Mouse (Mus musculus): Measurements from ENCODE around the gene Dnal1. TPM values are rescaled to one million over a fixed set of nuclear protein-coding genes. Genes with fewer than 3 reads are reported as not detected.

Gene Dnal1
- 0.73 TPM for polyA plus RNA-seq (2017; shearing (Covaris generic))

GRCm38 (mm10) chr12:84114153-84114994 lies at the start of gene Dnal1:
Gene Dnal1 (plus strand): TSS chr12:84114366.

GRCm38 (mm10) chr12:84068986-84069385 lies 45.2 kb upstream of the Dnal1 start, which contains the start of gene Acot5:
Gene Acot5 (plus strand): TSS chr12:84069325.

GRCm38 (mm10) chr12:84100604-84101492 lies 13.3 kb upstream of the Dnal1 start, which contains the start of gene Acot6:
Gene Acot6 (plus strand): TSS chr12:84100654.

GRCm38 (mm10) chr12:84147954-84148621 lies 33.9 kb downstream of the Dnal1 start, which contains the start of gene Pnma1:
Gene Pnma1 (minus strand): TSS chr12:84148489.

Other genes starting within 250 kb of the Dnal1 start
- gene Numb, start 192.4 kb upstream of the Dnal1 start, polyA plus RNA-seq (2017; shearing (Covaris generic)): 40.4 TPM
- 29.5 TPM for gene Riox1, start 163.8 kb upstream of the Dnal1 start, polyA plus RNA-seq (2017; shearing (Covaris generic))
- 0.21 TPM for gene Heatr4, start 129.5 kb upstream of the Dnal1 start, polyA plus RNA-seq (2017; shearing (Covaris generic))
- 9.7 TPM for gene Acot2, start 126.5 kb upstream of the Dnal1 start, polyA plus RNA-seq (2017; shearing (Covaris generic))
- gene Acot1, start 104.9 kb upstream of the Dnal1 start, polyA plus RNA-seq (2017; shearing (Covaris generic)): 0.66 TPM
- gene Acot4, start 76.0 kb upstream of the Dnal1 start, polyA plus RNA-seq (2017; shearing (Covaris generic)): 0.85 TPM
- not detected for gene Gm49366, start 75.4 kb upstream of the Dnal1 start, polyA plus RNA-seq (2017; shearing (Covaris generic))
- gene Acot3, start 62.2 kb upstream of the Dnal1 start, polyA plus RNA-seq (2017; shearing (Covaris generic)): 0.40 TPM
- gene Acot5, start 45.0 kb upstream of the Dnal1 start, polyA plus RNA-seq (2017; shearing (Covaris generic)): not detected
- gene Acot6, start 13.7 kb upstream of the Dnal1 start, polyA plus RNA-seq (2017; shearing (Covaris generic)): 1.3 TPM
- gene Pnma1, start 34.1 kb downstream of the Dnal1 start, polyA plus RNA-seq (2017; shearing (Covaris generic)): not detected
- 144 TPM for gene Elmsan1, start 104.5 kb downstream of the Dnal1 start, polyA plus RNA-seq (2017; shearing (Covaris generic))
- 19.5 TPM for gene Ptgr2, start 170.9 kb downstream of the Dnal1 start, polyA plus RNA-seq (2017; shearing (Covaris generic))
- 66.2 TPM for gene Zfp410, start 202.5 kb downstream of the Dnal1 start, polyA plus RNA-seq (2017; shearing (Covaris generic))
- 16.0 TPM for gene Coq6, start 247.3 kb downstream of the Dnal1 start, polyA plus RNA-seq (2017; shearing (Covaris generic))
- 2.5 TPM for gene Fam161b, start 247.5 kb downstream of the Dnal1 start, polyA plus RNA-seq (2017; shearing (Covaris generic))

All from effector memory CD4-positive, alpha-beta T cell, adult 7 months (primary cell).